Mouse (Mus musculus) adrenal gland, adult 2 months (tissue): ENCODE measurements around the gene Cdc14a. TPM values are rescaled to one million over a fixed set of nuclear protein-coding genes. Genes with fewer than 3 reads are reported as not detected.

Experiments
- DNase-seq: peaks from one replicate; pipeline ENCODE4 v3.0.0; 2021
- polyA plus RNA-seq: library from polyadenylated mRNA; depleted of rRNA; stranded (reverse); fragments of >200 nt; gene quantifications from 2 replicates; pipeline ENCODE4 v1.2.3, GENCODE M21; 2012
- total RNA-seq, 2 experiments: library from RNA; stranded (reverse); gene quantifications; 2 replicates each; pipeline ENCODE4 v1.2.3; 2021

Gene Cdc14a
- total and polyA plus RNA-seq, 3 experiments: 11.0 to 14.9 (median 14.0) TPM

GRCm38 (mm10) chr3:116329023-116329762, 94.6 kb downstream of the Cdc14a start:
- peak; percentile 58 for DNase-seq

GRCm38 (mm10) chr3:116327616-116328004, 96.2 kb downstream of the Cdc14a start:
- no peak for DNase-seq

- peak; percentile 83 for DNase-seq
Measured at GRCm38 (mm10) chr3:116327001-116327615, 96.7 kb downstream of the Cdc14a start.

- DNase-seq: no peak
Measured at GRCm38 (mm10) chr3:116325501-116325900, 98.3 kb downstream of the Cdc14a start.

- DNase-seq: peak; percentile 21
Measured at GRCm38 (mm10) chr3:116319696-116320095, 104.1 kb downstream of the Cdc14a start.

GRCm38 (mm10) chr3:116311838-116312237, 112.0 kb downstream of the Cdc14a start:
- DNase-seq: no peak

- no peak for DNase-seq
Measured at GRCm38 (mm10) chr3:116311173-116311572, 112.7 kb downstream of the Cdc14a start.

- DNase-seq: no peak
Measured at GRCm38 (mm10) chr3:116310672-116311071, 113.2 kb downstream of the Cdc14a start.

- no peak for DNase-seq
Measured at GRCm38 (mm10) chr3:116310033-116310432, 113.8 kb downstream of the Cdc14a start.

- no peak for DNase-seq
Measured at GRCm38 (mm10) chr3:116304800-116305753, 118.8 kb downstream of the Cdc14a start.

GRCm38 (mm10) chr3:116302581-116302980, 121.3 kb downstream of the Cdc14a start:
- DNase-seq: no peak

GRCm38 (mm10) chr3:116301754-116302153, 122.1 kb downstream of the Cdc14a start:
- no peak for DNase-seq

- no peak for DNase-seq
Measured at GRCm38 (mm10) chr3:116298727-116299126, 125.1 kb downstream of the Cdc14a start.

GRCm38 (mm10) chr3:116298003-116298402, 125.8 kb downstream of the Cdc14a start:
- no peak for DNase-seq

- no peak for DNase-seq
Measured at GRCm38 (mm10) chr3:116297170-116297569, 126.7 kb downstream of the Cdc14a start.

- no peak for DNase-seq
Measured at GRCm38 (mm10) chr3:116290041-116290815, 133.6 kb downstream of the Cdc14a start.

- no peak for DNase-seq
Measured at GRCm38 (mm10) chr3:116288833-116289232, 135.0 kb downstream of the Cdc14a start.

- no peak for DNase-seq
Measured at GRCm38 (mm10) chr3:116284735-116285134, 139.1 kb downstream of the Cdc14a start.

GRCm38 (mm10) chr3:116283996-116284395, 139.8 kb downstream of the Cdc14a start:
- DNase-seq: no peak

- DNase-seq: no peak
Measured at GRCm38 (mm10) chr3:116281663-116282062, 142.2 kb downstream of the Cdc14a start.

GRCm38 (mm10) chr3:116277146-116277545, 146.7 kb downstream of the Cdc14a start:
- DNase-seq: no peak

GRCm38 (mm10) chr3:116271679-116272078, 152.2 kb downstream of the Cdc14a start:
- no peak for DNase-seq
